Mouse (Mus musculus): ENCODE results near the gene Fam13a. TPM values are rescaled to one million over a fixed set of nuclear protein-coding genes. Genes with fewer than 3 reads are reported as not detected.

Fam13a gene
- polyA plus RNA-seq, 1 experiment from 2014 or later = 4.7 TPM

DNA sequence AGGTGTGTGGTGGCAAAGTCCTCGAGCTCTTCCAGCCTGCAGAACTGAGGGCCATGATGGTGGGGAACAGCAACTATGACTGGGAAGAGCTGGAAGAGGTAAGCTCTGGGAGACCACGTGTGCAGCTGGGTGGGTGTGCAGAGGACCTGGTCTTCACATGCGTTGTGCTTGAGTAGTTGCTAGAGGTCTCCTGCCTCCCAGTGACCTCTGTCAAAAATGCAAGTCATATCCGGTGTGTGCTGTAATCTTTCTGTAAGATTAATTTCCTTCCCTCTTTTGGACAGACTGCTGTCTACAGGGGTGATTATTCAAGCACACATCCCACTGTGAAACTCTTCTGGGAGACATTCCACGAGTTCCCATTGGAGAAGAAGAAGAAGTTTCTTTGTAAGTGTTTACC, 107.9 kb downstream of the Fam13a start:
- H3K36me3 ChIP-seq (ENCODE audit: control insufficient read depth, insufficient read depth, low read length) = no peaks in the 10 kb centered on the region
- no peak for DNase-seq (ENCODE audit: low spot score)
- 84% methylated on average over 5 of the region's 5 CpGs for WGBS
- no peaks in the 10 kb centered on the region for H3K4me1 ChIP-seq (ENCODE audit: control insufficient read depth, insufficient read depth, low read length)
- no peak for ATAC-seq (ENCODE audit: insufficient read depth, low FRiP score, low TSS enrichment)
- H3K9me3 ChIP-seq (ENCODE audit: control insufficient read depth, low read length) = no peaks in the 10 kb centered on the region
- no peak overlapping the region for H3K27ac ChIP-seq (ENCODE audit: low read depth, low read length)
- no peak overlapping the region for H3K4me2 ChIP-seq (ENCODE audit: low read depth)
- H3K4me3 ChIP-seq (ENCODE audit: low read depth, low read length) = no peak overlapping the region
- H3K9ac ChIP-seq (ENCODE audit: low read length) = no peak overlapping the region
- H3K27me3 ChIP-seq (ENCODE audit: control insufficient read depth, insufficient read depth, low read length) = no peaks in the 10 kb centered on the region

DNA sequence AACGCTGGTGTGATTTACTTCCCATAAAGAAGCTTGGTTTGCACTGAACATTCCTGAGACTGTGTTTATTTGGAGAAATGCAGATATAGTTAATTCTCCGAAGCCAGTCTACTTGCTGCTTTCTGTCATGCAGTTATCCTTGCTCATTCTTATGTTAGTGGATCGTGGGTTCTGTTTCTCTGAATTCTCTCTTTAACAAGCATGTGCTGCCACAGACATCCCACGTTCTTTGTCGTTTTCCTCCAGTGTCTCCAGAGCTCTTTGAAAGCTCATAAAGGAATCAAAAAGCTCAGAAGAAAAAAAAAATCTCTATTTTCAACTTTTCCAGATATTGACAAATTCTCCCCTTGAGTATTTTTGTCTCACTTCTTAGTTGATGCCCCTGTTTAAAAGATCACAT, 110.4 kb downstream of the Fam13a start:
- Histone ChIP-seq H3K36me3 (ENCODE audit: control insufficient read depth, insufficient read depth, low read length) (no peaks in the 10 kb centered on the region), H3K27me3 (ENCODE audit: control insufficient read depth, insufficient read depth, low read length) (no peaks in the 10 kb centered on the region), H3K27ac (ENCODE audit: low read depth, low read length) (no peak overlapping the region), H3K9me3 (ENCODE audit: control insufficient read depth, low read length) (no peaks in the 10 kb centered on the region), H3K4me1 (ENCODE audit: control insufficient read depth, insufficient read depth, low read length) (no peaks in the 10 kb centered on the region), H3K9ac (ENCODE audit: low read length) (no peak overlapping the region), H3K4me3 (ENCODE audit: low read depth, low read length) (no peak overlapping the region), H3K4me2 (ENCODE audit: low read depth) (no peak overlapping the region)
- WGBS = 85% methylated on average over 5 of the region's 5 CpGs
- ATAC-seq (ENCODE audit: insufficient read depth, low FRiP score, low TSS enrichment) (no peak), DNase-seq (ENCODE audit: low spot score) (no peak)

DNA sequence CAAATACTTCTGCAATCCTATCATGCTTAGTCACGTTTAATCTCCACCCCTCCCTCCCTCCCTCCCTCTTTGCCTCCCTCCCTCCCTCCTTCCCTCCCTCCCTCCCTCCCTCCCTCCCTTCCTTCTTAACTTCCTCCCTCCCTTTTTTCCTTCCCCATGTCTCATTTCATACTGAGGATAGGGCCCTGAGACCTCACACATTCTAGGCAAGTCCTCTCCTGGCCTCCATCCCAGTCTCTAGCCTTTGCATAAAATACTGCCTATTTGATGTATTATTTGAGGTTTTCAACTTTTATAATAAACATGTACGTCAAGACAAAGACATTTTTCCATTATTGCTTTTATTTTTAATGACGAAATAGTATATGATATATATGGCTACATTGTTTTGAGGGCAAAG, 110.8 kb downstream of the Fam13a start:
- H3K9me3 ChIP-seq (ENCODE audit: control insufficient read depth, low read length) = no peaks in the 10 kb centered on the region
- WGBS = 89% methylated on average over 3 of the region's 3 CpGs
- H3K4me3 ChIP-seq (ENCODE audit: low read depth, low read length) = no peak overlapping the region
- ATAC-seq (ENCODE audit: insufficient read depth, low FRiP score, low TSS enrichment) = no peak
- H3K27me3 ChIP-seq (ENCODE audit: control insufficient read depth, insufficient read depth, low read length) = no peaks in the 10 kb centered on the region
- DNase-seq (ENCODE audit: low spot score) = no peak
- no peak overlapping the region for H3K9ac ChIP-seq (ENCODE audit: low read length)
- no peak overlapping the region for H3K27ac ChIP-seq (ENCODE audit: low read depth, low read length)
- H3K36me3 ChIP-seq (ENCODE audit: control insufficient read depth, insufficient read depth, low read length) = no peaks in the 10 kb centered on the region
- no peak overlapping the region for H3K4me2 ChIP-seq (ENCODE audit: low read depth)
- no peaks in the 10 kb centered on the region for H3K4me1 ChIP-seq (ENCODE audit: control insufficient read depth, insufficient read depth, low read length)

DNA sequence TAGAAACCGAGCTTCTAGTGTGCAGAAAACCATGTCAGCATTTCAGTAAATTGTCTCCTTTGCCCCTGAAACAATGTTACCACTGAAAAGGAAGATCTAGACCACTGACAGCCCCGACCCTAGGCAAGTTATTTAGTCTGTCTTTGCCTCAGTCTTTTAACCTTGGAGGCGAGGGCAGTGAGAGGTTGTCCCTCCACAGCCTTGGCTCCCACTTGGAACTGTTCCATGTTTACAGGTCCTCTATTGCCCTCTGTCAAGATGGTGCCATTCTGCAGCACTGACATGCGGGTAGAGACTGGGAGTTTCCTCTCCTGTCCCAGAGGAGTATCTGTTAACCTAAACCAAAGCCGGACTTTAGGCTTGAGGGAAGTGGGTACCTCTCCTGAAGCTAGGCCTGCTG, 111.5 kb downstream of the Fam13a start:
- Histone ChIP-seq H3K4me3 (ENCODE audit: low read depth, low read length) (no peak overlapping the region), H3K9me3 (ENCODE audit: control insufficient read depth, low read length) (no peaks in the 10 kb centered on the region), H3K9ac (ENCODE audit: low read length) (no peak overlapping the region), H3K4me2 (ENCODE audit: low read depth) (no peak overlapping the region), H3K27me3 (ENCODE audit: control insufficient read depth, insufficient read depth, low read length) (no peaks in the 10 kb centered on the region), H3K4me1 (ENCODE audit: control insufficient read depth, insufficient read depth, low read length) (no peaks in the 10 kb centered on the region), H3K36me3 (ENCODE audit: control insufficient read depth, insufficient read depth, low read length) (no peaks in the 10 kb centered on the region), H3K27ac (ENCODE audit: low read depth, low read length) (no peak overlapping the region)
- DNase-seq (ENCODE audit: low spot score) (no peak), ATAC-seq (ENCODE audit: insufficient read depth, low FRiP score, low TSS enrichment) (no peak)
- 79% methylated on average over 5 of the region's 5 CpGs for WGBS

DNA sequence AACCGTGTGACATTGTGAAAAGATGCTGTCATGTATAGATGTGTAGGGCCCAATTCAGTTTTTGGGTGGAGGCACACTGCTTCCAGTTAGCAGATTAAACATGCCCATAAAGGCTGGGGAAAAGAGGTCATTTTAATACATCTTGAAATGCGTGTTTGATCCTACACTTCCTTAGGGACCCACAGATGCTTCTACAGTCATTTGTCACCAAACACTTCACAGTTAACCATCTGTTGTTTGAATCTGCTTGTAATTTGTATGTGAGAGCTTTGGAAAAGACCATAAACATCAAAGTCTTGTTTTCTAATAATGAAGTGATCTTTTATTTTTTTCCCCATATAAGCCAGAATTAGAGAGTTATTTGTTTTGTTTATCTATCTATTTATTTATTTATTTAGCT, 116.6 kb downstream of the Fam13a start:
- Histone ChIP-seq H3K4me2 (ENCODE audit: low read depth) (no peak overlapping the region), H3K9ac (ENCODE audit: low read length) (no peak overlapping the region), H3K4me1 (ENCODE audit: control insufficient read depth, insufficient read depth, low read length) (no peaks in the 10 kb centered on the region), H3K9me3 (ENCODE audit: control insufficient read depth, low read length) (peaks cover 2% of the 10 kb centered on the region; the same call in 1 of the 2 replicates), H3K4me3 (ENCODE audit: low read depth, low read length) (no peak overlapping the region), H3K27me3 (ENCODE audit: control insufficient read depth, insufficient read depth, low read length) (no peaks in the 10 kb centered on the region), H3K36me3 (ENCODE audit: control insufficient read depth, insufficient read depth, low read length) (peaks cover 2% of the 10 kb centered on the region; the same call in 1 of the 2 replicates), H3K27ac (ENCODE audit: low read depth, low read length) (no peak overlapping the region)
- no peak for ATAC-seq (ENCODE audit: insufficient read depth, low FRiP score, low TSS enrichment)
- 63% methylated on average over 2 of the region's 2 CpGs for WGBS
- no peak for DNase-seq (ENCODE audit: low spot score)

DNA sequence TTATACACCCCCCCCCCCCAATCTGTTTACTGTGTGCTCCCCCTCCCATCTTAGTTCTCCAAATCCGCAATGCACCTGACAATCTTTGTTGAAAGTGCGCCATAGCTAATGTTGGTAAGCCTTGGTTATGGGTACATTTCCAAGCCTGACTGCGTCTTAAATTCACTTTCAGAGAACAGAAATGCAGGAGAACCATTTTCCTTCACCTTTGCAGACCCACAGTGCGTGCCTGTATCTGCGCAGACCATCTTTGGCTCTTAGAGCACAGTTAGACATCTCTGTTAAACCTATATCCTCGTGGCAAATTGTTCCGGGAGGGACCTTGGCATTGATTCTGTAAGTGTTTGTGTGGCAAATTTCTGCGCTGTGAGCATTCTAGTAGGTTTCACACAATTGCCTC, 117.0 kb downstream of the Fam13a start:
- 82% methylated on average over 8 of the region's 8 CpGs for WGBS
- no peak overlapping the region for H3K27ac ChIP-seq (ENCODE audit: low read depth, low read length)
- no peaks in the 10 kb centered on the region for H3K4me1 ChIP-seq (ENCODE audit: control insufficient read depth, insufficient read depth, low read length)
- ATAC-seq (ENCODE audit: insufficient read depth, low FRiP score, low TSS enrichment) (no peak), DNase-seq (ENCODE audit: low spot score) (no peak)
- H3K4me3 ChIP-seq (ENCODE audit: low read depth, low read length) = no peak overlapping the region
- H3K9me3 ChIP-seq (ENCODE audit: control insufficient read depth, low read length) = peaks cover 2% of the 10 kb centered on the region; the same call in 1 of the 2 replicates
- H3K9ac ChIP-seq (ENCODE audit: low read length) = no peak overlapping the region
- H3K27me3 ChIP-seq (ENCODE audit: control insufficient read depth, insufficient read depth, low read length) = no peaks in the 10 kb centered on the region
- peak overlapping the region; percentile 60 for H3K4me2 ChIP-seq (ENCODE audit: low read depth)
- H3K36me3 ChIP-seq (ENCODE audit: control insufficient read depth, insufficient read depth, low read length) = peaks cover 2% of the 10 kb centered on the region; the same call in 1 of the 2 replicates

DNA sequence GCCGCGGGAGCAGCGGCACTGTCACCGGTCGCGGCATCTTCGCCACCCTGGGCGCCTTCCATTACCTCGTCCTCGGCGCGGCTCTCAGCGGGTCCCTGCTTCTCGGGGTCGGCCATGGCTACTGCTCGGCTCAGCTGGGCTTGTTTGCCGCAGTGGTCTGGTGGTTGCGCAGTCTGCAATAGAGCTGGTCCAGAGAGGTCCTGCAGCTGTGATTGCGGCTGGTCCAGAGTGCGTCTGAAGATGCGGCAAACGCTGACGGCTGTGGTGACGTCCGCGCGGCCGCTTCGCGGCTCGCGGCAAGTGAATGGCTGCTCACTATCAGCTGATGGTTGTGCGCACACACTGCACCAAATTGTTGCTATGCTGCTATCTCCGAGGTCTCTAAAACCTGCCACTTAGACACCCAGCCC, 117.5 kb downstream of the Fam13a start, which contains the start of gene Nap1l5:
Nap1l5 (minus strand) TSS at position 225 of the 410 bp plus-strand sequence.
- ATAC-seq (ENCODE audit: insufficient read depth, low FRiP score, low TSS enrichment) = peak; percentile 74
- peak within 1 kb of the TSS; percentile 60 for H3K4me2 ChIP-seq (ENCODE audit: low read depth)
- DNase-seq (ENCODE audit: low spot score) = peak; percentile 55
- H3K9me3 ChIP-seq (ENCODE audit: control insufficient read depth, low read length) = peaks cover 2% of the 10 kb centered on the region; the same call in 1 of the 2 replicates
- H3K27me3 ChIP-seq (ENCODE audit: control insufficient read depth, insufficient read depth, low read length) = no peaks in the 10 kb centered on the region
- no peak within 1 kb of the TSS for H3K27ac ChIP-seq (ENCODE audit: low read depth, low read length)
- peak within 1 kb of the TSS; percentile 37; the same call in 1 of the 2 replicates for H3K9ac ChIP-seq (ENCODE audit: low read length)
- WGBS = 36% methylated on average over 34 of the region's 34 CpGs
- H3K4me1 ChIP-seq (ENCODE audit: control insufficient read depth, insufficient read depth, low read length) = no peaks in the 10 kb centered on the region
- H3K36me3 ChIP-seq (ENCODE audit: control insufficient read depth, insufficient read depth, low read length) = peaks cover 2% of the 10 kb centered on the region; the same call in 1 of the 2 replicates
- peak within 1 kb of the TSS; percentile 47 for H3K4me3 ChIP-seq (ENCODE audit: low read depth, low read length)

GRCm38 (mm10) chr6:58904551-58904950, 119.8 kb downstream of the Fam13a start:
- peaks cover 2% of the 10 kb centered on the region; the same call in 1 of the 2 replicates for H3K9me3 ChIP-seq (ENCODE audit: control insufficient read depth, low read length)
- no peak for DNase-seq (ENCODE audit: low spot score)
- no peaks in the 10 kb centered on the region for H3K4me1 ChIP-seq (ENCODE audit: control insufficient read depth, insufficient read depth, low read length)
- no peak for ATAC-seq (ENCODE audit: insufficient read depth, low FRiP score, low TSS enrichment)
- no peak overlapping the region for H3K9ac ChIP-seq (ENCODE audit: low read length)
- H3K27ac ChIP-seq (ENCODE audit: low read depth, low read length) = no peak overlapping the region
- no peak overlapping the region for H3K4me2 ChIP-seq (ENCODE audit: low read depth)
- H3K36me3 ChIP-seq (ENCODE audit: control insufficient read depth, insufficient read depth, low read length) = peaks cover 2% of the 10 kb centered on the region; the same call in 1 of the 2 replicates
- H3K27me3 ChIP-seq (ENCODE audit: control insufficient read depth, insufficient read depth, low read length) = no peaks in the 10 kb centered on the region
- H3K4me3 ChIP-seq (ENCODE audit: low read depth, low read length) = no peak overlapping the region
- 50% methylated on average over 3 of the region's 3 CpGs for WGBS

DNA sequence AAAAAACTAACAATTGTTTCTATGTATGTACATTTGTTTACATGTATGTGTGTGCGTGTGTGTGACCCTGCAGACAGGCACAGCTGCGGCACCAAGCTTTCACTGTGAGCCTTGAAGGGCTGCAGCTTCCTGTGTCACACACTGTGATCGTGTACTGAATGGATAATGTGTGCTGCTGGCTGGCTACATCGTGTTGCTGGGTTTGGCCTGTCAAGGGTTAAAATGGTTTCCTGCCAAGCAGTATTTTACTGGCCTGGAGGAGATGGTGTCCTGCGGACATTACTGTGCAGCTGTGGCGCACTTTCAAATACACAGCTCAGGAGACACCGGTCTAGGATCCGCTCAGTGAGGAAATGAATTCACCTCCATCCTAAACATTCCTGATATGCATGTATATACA, 121.2 kb downstream of the Fam13a start:
- Histone ChIP-seq H3K9me3 (ENCODE audit: control insufficient read depth, low read length) (peaks cover 2% of the 10 kb centered on the region; the same call in 1 of the 2 replicates), H3K4me2 (ENCODE audit: low read depth) (peak overlapping the region; percentile 12; the same call in 1 of the 2 replicates), H3K36me3 (ENCODE audit: control insufficient read depth, insufficient read depth, low read length) (peaks cover 2% of the 10 kb centered on the region; the same call in 1 of the 2 replicates), H3K4me1 (ENCODE audit: control insufficient read depth, insufficient read depth, low read length) (no peaks in the 10 kb centered on the region), H3K27me3 (ENCODE audit: control insufficient read depth, insufficient read depth, low read length) (no peaks in the 10 kb centered on the region), H3K4me3 (ENCODE audit: low read depth, low read length) (no peak overlapping the region), H3K9ac (ENCODE audit: low read length) (no peak overlapping the region), H3K27ac (ENCODE audit: low read depth, low read length) (no peak overlapping the region)
- DNase-seq (ENCODE audit: low spot score) (peak; percentile 58), ATAC-seq (ENCODE audit: insufficient read depth, low FRiP score, low TSS enrichment) (peak; percentile 88)
- 22% methylated on average over 8 of the region's 8 CpGs for WGBS

Data from neural tube, embryonic 11.5 days (tissue).